Mouse (Mus musculus): ENCODE data around the gene Snx29. TPM values are rescaled to one million over a fixed set of nuclear protein-coding genes. Genes with fewer than 3 reads are reported as not detected.

Snx29 gene
- polyA plus RNA-seq, 1 experiment from 2014 or later, result 14.9 TPM

DNA sequence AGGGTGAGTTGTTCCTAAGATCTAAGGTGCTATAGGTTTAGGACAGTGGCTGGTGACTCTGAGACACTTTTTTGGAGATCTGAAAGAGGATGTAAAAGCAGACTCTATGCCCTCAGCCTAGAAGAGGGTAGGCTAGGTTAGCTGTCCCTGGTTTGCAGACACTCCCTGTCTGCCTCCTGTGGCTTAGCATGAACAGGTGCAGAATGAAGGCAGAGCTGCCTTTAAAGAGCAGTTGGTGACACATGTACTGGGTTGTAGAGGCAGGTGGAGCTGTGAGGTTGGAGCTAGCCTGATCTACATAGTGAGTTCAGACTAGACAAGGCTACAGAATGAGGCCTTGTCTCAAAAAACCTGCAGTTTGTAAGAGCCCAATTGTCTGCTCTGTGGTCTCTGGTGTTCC lies 427.9 kb downstream of the Snx29 start:
- H3K27me3 ChIP-seq (ENCODE audit: insufficient read depth, poor library complexity, severe bottlenecking), result no peaks in the 10 kb centered on the region
- DNase-seq (ENCODE audit: low spot score), result no peak
- H3K4me1 ChIP-seq (replicated peaks), result no peaks in the 10 kb centered on the region
- no peak overlapping the region for H3K27ac ChIP-seq
- no peaks in the 10 kb centered on the region; the same call in 1 of the 2 replicates for H3K36me3 ChIP-seq
- H3K4me3 ChIP-seq, result no peak overlapping the region
- H3K9me3 ChIP-seq, result no peaks in the 10 kb centered on the region

- Histone ChIP-seq H3K4me3 (no peak overlapping the region), H3K27me3 (ENCODE audit: insufficient read depth, poor library complexity, severe bottlenecking) (no peaks in the 10 kb centered on the region), H3K36me3 (no peaks in the 10 kb centered on the region; the same call in 1 of the 2 replicates), H3K27ac (no peak overlapping the region), H3K9me3 (no peaks in the 10 kb centered on the region), H3K4me1 (replicated peaks) (no peaks in the 10 kb centered on the region)
- DNase-seq (ENCODE audit: low spot score), result no peak
- 90% methylated on average over 5 of the region's 5 CpGs for WGBS
Observed at GRCm38 (mm10) chr16:11752557-11752956, 429.8 kb downstream of the Snx29 start.

DNA sequence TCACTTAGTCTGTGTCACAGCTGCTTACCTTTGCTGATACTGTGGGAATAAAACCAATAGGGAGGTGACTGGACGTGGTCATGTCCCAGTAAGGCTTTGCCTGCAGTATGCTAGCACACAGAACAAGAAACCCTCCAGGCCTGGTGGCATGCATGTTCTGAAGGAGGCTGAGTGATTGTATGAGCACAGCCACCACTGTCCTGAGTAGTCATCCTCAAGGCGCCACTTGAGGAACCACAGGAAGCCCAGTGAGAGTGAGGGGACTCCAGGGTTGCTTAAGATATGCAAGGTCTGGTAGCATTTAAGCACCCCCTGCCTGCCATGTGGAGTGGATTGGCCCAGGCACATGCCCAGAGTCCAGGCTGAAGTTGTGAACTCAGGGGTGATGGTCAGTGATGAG lies 430.8 kb downstream of the Snx29 start:
- no peaks in the 10 kb centered on the region; the same call in 1 of the 2 replicates for H3K36me3 ChIP-seq
- no peaks in the 10 kb centered on the region for H3K4me1 ChIP-seq (replicated peaks)
- H3K27ac ChIP-seq, result no peak overlapping the region
- no peaks in the 10 kb centered on the region for H3K27me3 ChIP-seq (ENCODE audit: insufficient read depth, poor library complexity, severe bottlenecking)
- WGBS, result 78% methylated on average over 2 of the region's 2 CpGs
- H3K9me3 ChIP-seq, result no peaks in the 10 kb centered on the region
- no peak overlapping the region for H3K4me3 ChIP-seq
- DNase-seq (ENCODE audit: low spot score), result no peak

DNA sequence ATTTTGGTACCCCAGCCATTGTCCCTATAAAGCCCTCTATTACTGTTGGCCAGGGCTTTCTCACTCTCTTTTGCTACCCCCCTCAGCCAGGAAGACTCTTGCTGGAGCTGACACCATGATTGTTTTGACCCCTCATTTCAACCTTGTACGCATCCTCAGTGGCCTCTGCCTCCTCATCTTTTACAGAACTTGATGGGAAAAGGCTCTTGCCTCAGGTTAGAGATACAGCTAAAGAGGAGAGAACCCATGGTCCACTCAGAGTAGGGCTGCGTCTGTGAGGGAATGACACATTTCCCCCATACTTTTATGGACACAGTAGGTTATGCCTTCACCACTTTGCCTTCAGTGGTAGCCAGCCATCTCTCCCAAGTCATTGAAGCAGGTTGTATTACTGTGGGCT lies 431.4 kb downstream of the Snx29 start:
- DNase-seq (ENCODE audit: low spot score), result no peak
- no peaks in the 10 kb centered on the region for H3K4me1 ChIP-seq (replicated peaks)
- no peaks in the 10 kb centered on the region for H3K9me3 ChIP-seq
- H3K27ac ChIP-seq, result no peak overlapping the region
- H3K4me3 ChIP-seq, result no peak overlapping the region
- H3K36me3 ChIP-seq, result no peaks in the 10 kb centered on the region; the same call in 1 of the 2 replicates
- WGBS, result 94% methylated on average over 2 of the region's 2 CpGs
- H3K27me3 ChIP-seq (ENCODE audit: insufficient read depth, poor library complexity, severe bottlenecking), result no peaks in the 10 kb centered on the region

- Histone ChIP-seq H3K36me3 (no peaks in the 10 kb centered on the region; the same call in 1 of the 2 replicates), H3K27ac (no peak overlapping the region), H3K27me3 (ENCODE audit: insufficient read depth, poor library complexity, severe bottlenecking) (no peaks in the 10 kb centered on the region), H3K4me1 (replicated peaks) (no peaks in the 10 kb centered on the region), H3K4me3 (no peak overlapping the region), H3K9me3 (no peaks in the 10 kb centered on the region)
- DNase-seq (ENCODE audit: low spot score), result no peak
- WGBS, result 87% methylated on average over 9 of the region's 9 CpGs
Observed at GRCm38 (mm10) chr16:11755281-11756066, 432.8 kb downstream of the Snx29 start.

DNA sequence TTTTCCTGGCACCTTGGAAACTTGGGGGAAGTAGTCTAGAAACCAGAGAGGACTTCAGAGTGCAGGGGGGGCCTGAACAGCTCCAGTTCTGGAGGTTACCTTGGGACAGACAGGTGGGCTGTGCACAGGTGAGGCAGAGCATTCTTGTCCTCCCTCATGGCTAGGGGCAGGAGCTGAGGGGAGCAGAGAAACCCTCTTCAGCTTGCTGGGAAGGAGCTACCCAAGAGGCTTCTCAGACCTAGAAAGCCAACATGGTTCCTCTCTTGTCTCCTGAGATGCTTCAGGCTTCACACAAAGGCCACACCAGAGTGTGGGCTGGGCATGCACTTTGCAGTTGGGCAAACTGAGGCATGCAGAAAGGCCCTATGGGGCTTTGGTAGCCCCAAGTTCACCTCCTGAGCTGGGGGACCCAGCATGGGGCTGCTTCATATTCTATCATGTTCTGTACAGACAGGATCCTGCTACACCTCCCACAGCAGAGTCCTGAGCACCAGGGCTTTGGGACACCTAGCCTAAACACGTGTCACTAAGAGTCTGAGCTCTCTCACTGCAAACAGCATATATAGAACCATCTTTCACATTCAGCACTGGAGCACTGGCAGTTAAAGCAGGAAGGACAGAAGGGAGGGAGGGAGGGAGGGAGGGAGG lies 434.0 kb downstream of the Snx29 start:
- no peaks in the 10 kb centered on the region for H3K9me3 ChIP-seq
- WGBS, result 70% methylated on average over 1 of the region's 1 CpGs
- H3K4me1 ChIP-seq (replicated peaks), result no peaks in the 10 kb centered on the region
- no peak for DNase-seq (ENCODE audit: low spot score)
- H3K36me3 ChIP-seq, result no peaks in the 10 kb centered on the region; the same call in 1 of the 2 replicates
- no peak overlapping the region for H3K27ac ChIP-seq
- no peak overlapping the region for H3K4me3 ChIP-seq
- H3K27me3 ChIP-seq (ENCODE audit: insufficient read depth, poor library complexity, severe bottlenecking), result no peaks in the 10 kb centered on the region

- WGBS, result 88% methylated on average over 8 of the region's 8 CpGs
- no peaks in the 10 kb centered on the region; the same call in 1 of the 2 replicates for H3K36me3 ChIP-seq
- no peak for DNase-seq (ENCODE audit: low spot score)
Observed at GRCm38 (mm10) chr16:11757471-11757870, 434.8 kb downstream of the Snx29 start.

DNA sequence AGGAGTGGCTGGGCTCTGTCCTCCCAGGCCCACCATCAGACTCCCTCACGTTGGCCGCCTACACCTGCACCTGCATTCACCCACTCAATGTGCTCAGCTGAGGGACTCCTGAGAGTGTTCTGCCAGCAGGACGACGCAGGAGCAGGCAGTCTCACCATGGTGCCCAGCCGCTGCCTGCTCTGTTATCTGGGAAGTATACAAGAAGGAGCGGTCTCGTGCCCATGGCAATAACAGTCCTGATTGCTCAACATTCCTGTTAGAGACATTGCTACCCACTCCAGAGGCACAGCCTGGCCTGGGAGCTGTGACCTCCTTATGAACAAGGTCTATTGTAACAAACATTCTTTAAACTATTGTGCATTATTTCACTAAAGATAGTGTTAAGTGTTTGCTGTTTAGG lies 435.2 kb downstream of the Snx29 start:
- H3K27ac ChIP-seq, result no peak overlapping the region
- H3K4me1 ChIP-seq (replicated peaks), result no peaks in the 10 kb centered on the region
- H3K4me3 ChIP-seq, result no peak overlapping the region
- H3K36me3 ChIP-seq, result no peaks in the 10 kb centered on the region; the same call in 1 of the 2 replicates
- H3K27me3 ChIP-seq (ENCODE audit: insufficient read depth, poor library complexity, severe bottlenecking), result no peaks in the 10 kb centered on the region
- no peaks in the 10 kb centered on the region for H3K9me3 ChIP-seq
- WGBS, result 85% methylated on average over 7 of the region's 7 CpGs
- DNase-seq (ENCODE audit: low spot score), result no peak

More at GRCm38 (mm10) chr16:11757471-11757870, 434.8 kb downstream of the Snx29 start:
- Histone ChIP-seq H3K4me3 (no peak overlapping the region), H3K27me3 (ENCODE audit: insufficient read depth, poor library complexity, severe bottlenecking) (no peaks in the 10 kb centered on the region), H3K4me1 (replicated peaks) (no peaks in the 10 kb centered on the region), H3K9me3 (no peaks in the 10 kb centered on the region), H3K27ac (no peak overlapping the region)

GRCm38 (mm10) chr16:11772318-11772717 lies 449.6 kb downstream of the Snx29 start:
- DNase-seq (ENCODE audit: low spot score), result no peak
- 73% methylated on average over 2 of the region's 2 CpGs for WGBS
- no peak overlapping the region for H3K4me3 ChIP-seq
- peaks cover 13% of the 10 kb centered on the region for H3K9me3 ChIP-seq
- no peak overlapping the region for H3K27ac ChIP-seq
- no peaks in the 10 kb centered on the region for H3K36me3 ChIP-seq
- H3K4me1 ChIP-seq (replicated peaks), result no peaks in the 10 kb centered on the region
- H3K27me3 ChIP-seq (ENCODE audit: insufficient read depth, poor library complexity, severe bottlenecking), result no peaks in the 10 kb centered on the region

DNA sequence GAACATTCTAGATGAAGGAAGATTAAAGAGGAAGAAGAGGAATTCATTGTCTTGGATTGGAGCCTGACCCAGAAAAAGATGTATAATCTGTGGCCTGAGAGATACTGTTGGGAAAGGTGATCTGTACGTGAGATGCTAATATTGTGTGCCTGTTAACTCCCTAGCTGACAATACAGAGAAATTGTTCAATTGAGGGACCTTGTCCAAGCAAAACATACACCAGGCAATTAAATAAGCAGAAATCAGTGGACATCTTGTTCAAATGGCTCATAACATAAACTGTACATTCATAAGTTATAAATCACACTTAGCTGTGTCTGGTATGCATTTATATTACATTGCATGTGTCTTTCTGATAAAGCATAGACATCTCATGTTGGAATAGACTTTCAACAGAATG lies 451.6 kb downstream of the Snx29 start:
- 90% methylated on average over 1 of the region's 1 CpGs for WGBS
- H3K27ac ChIP-seq, result no peak overlapping the region
- no peaks in the 10 kb centered on the region for H3K36me3 ChIP-seq
- peaks cover 10% of the 10 kb centered on the region for H3K9me3 ChIP-seq
- no peak for DNase-seq (ENCODE audit: low spot score)
- H3K4me1 ChIP-seq (replicated peaks), result no peaks in the 10 kb centered on the region
- no peak overlapping the region for H3K4me3 ChIP-seq
- no peaks in the 10 kb centered on the region for H3K27me3 ChIP-seq (ENCODE audit: insufficient read depth, poor library complexity, severe bottlenecking)

DNA sequence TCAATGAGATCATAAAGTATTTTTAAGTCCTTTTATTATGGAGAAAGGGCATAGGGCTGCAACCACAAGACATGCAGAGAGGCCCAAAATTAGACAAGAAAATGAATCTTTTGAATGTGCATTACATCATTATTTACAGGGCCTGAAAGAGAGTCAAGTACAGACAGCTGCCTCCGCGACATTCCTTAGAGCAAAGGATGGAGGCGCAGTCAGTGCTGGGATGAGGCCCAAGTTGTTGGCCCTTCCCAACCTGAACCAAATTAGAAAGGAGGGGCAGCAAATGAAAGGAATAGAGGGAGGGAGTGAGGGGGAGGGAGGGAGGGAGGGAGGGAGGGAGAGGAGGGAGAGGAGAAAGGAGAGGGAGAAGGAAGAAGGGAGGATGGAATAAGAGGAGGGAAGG lies 453.8 kb downstream of the Snx29 start:
- no peak overlapping the region for H3K4me3 ChIP-seq
- no peaks in the 10 kb centered on the region for H3K27me3 ChIP-seq (ENCODE audit: insufficient read depth, poor library complexity, severe bottlenecking)
- no peaks in the 10 kb centered on the region for H3K36me3 ChIP-seq
- no peak overlapping the region for H3K27ac ChIP-seq
- WGBS, result 86% methylated on average over 3 of the region's 3 CpGs
- DNase-seq (ENCODE audit: low spot score), result no peak
- no peaks in the 10 kb centered on the region for H3K4me1 ChIP-seq (replicated peaks)
- H3K9me3 ChIP-seq, result no peaks in the 10 kb centered on the region

- 87% methylated on average over 5 of the region's 5 CpGs for WGBS
- H3K27me3 ChIP-seq (ENCODE audit: insufficient read depth, poor library complexity, severe bottlenecking), result no peaks in the 10 kb centered on the region
- no peak overlapping the region for H3K4me3 ChIP-seq
Observed at GRCm38 (mm10) chr16:11778191-11778590, 455.5 kb downstream of the Snx29 start.

DNA sequence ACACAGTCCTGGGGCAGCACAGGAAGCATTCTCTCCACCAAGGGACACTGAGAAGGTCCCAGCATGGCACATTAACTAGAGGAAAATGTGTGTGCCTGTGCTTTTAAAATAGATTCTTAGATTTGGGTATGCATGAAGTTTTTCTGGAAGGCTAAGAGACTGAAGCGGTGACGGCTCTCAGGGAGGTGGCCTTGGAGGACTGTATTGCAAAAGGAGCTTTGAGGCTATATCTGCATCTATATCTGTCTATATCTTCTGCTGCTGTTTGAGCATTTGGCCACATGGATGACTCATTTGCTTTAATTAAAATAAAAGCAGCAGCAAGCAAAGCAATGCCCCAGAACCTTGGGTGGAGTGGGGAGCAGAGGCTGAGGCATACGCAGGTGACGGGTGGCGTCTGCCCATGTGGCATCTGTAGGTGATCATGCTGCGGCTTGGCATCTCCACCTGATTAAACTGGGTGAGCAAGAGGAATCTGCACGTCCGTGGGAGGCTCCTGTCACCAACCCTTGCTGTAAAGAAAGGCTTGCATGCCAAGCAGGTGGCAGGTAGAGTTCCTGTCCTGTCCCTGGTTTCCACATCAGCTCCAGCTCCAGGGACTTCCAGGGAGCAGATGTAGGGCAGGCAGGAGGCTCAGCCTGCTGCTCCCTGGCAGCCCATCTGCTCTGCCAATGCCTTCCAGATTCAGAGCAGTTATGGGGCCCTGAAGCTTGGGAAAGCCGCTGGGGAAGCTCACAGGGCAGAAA lies 456.2 kb downstream of the Snx29 start:
- WGBS, result 86% methylated on average over 9 of the region's 9 CpGs
- no peak overlapping the region for H3K27ac ChIP-seq
- H3K27me3 ChIP-seq (ENCODE audit: insufficient read depth, poor library complexity, severe bottlenecking), result no peaks in the 10 kb centered on the region
- no peak overlapping the region for H3K4me3 ChIP-seq
- no peak for DNase-seq (ENCODE audit: low spot score)
- no peaks in the 10 kb centered on the region for H3K4me1 ChIP-seq (replicated peaks)
- H3K9me3 ChIP-seq, result no peaks in the 10 kb centered on the region
- H3K36me3 ChIP-seq, result no peaks in the 10 kb centered on the region

More at GRCm38 (mm10) chr16:11778191-11778590, 455.5 kb downstream of the Snx29 start:
- Histone ChIP-seq H3K4me1 (replicated peaks) (no peaks in the 10 kb centered on the region), H3K36me3 (no peaks in the 10 kb centered on the region), H3K9me3 (no peaks in the 10 kb centered on the region), H3K27ac (no peak overlapping the region)
- DNase-seq (ENCODE audit: low spot score), result no peak

Measured in hindbrain, embryonic 10.5 days (tissue).